Mouse (Mus musculus): Measurements from ENCODE around the gene Olfr1471.
"Not testable (repeated sequence)": the region's sequence is repeated elsewhere in the genome, so short reads cannot be mapped to it uniquely, and the experiment has no call there.

Gene Olfr1471

DNA sequence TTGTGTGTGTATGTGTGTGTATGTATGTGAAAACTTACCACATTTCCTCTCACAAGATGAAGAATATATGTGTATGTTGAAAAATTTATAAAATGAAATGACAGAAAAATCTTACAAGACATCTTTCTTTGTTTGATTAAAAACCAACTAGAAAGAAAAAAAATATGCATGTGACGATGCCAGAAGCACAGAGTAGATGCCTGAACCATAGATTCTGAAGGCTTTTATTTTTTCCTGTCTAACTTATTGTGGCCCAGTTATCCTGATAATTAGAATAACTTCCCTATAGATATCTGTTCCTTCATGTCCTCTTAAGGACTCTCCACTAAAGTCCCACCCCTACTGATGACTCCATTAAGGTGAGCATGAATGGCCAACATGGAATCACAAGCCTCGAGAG lies at the start of gene Olfr1471:
Olfr1471 (plus strand) TSS at position 301 of the 400 bp plus-strand sequence.
- not testable (repeated sequence) for DNase-seq

- DNase-seq = no peak
These were observed 35.7 kb upstream of the Olfr1471 start, which contains the start of gene Olfr1469 for GRCm38 (mm10) chr19:13407549-13407948. Gene Olfr1469 (plus strand): TSS chr19:13407849.

DNA sequence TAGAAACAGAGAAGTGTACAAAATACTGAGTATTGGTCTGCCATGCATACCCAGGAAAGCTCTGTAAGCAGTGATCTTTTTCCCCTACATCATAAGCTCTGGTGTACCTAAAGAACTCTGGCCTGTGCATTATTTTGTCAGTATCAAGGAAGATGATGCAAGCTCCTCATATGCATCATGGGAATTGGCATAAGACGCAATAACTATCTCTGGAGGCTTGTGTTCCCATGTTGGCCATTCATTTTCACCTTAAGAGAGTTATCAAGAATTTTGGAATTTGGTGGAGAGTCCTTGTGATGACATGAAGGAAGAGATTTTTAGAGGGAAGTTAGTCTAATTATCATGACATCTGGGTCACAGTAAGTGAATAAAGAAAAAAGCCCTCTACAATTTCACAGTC lies 12.8 kb downstream of the Olfr1471 start, which contains the start of gene Olfr1472:
Olfr1472 (minus strand) TSS at position 101 of the 400 bp plus-strand sequence.
- DNase-seq = no peak

- not testable (repeated sequence) for DNase-seq
These were observed 26.1 kb downstream of the Olfr1471 start, which contains the start of gene Olfr1474 for GRCm38 (mm10) chr19:13469265-13469664. Gene Olfr1474 (plus strand): TSS chr19:13469565.

DNA sequence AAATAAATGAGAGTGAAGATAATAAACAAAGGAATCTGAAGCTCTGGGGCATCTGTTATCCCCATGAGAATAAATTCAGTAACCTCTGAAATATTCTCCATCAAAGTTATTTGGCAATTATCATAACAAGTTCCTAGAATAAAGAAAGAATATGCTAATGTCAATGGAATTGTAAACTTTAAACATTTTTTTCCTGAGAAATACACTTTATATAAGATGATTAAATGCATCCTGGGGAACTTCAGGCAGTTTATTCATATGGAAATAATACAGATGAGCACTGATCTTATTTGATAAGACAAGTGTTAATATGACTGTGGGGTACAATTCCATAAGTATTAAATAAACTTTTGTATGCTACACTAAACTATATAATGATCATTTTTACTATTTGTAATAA lies 36.9 kb downstream of the Olfr1471 start, which contains the start of gene Olfr1475:
Olfr1475 (minus strand) TSS at position 101 of the 400 bp plus-strand sequence.
- no peak for DNase-seq

DNA sequence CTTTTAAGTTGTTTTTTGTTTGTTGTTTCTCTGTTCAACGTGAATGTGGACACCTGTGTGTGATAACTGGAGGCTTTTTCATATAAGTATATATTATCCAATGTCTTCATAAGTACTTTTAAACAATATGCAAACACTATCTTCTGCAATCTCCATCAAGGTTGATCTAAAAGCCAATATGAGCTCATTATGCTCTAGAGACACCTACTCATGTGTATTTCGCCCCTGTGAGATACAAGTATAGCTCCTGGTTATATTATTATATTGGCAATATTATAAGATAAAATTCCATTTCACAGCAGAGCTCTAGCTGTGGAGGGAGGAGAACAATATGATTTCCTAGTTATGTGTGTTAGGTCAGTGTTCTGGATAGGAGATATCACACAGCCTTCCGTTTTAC lies 57.0 kb downstream of the Olfr1471 start, which contains the start of gene Olfr1477:
Olfr1477 (plus strand) TSS at position 301 of the 400 bp plus-strand sequence.
- no peak for DNase-seq
